Mouse (Mus musculus) cerebellum, adult 8-10 months (tissue): Measurements from ENCODE around the gene Maml3.

Experiments
- DNase-seq: peaks from one replicate; pipeline ENCODE4 v3.0.0; 2022

Maml3 gene

GRCm38 (mm10) chr3:52104636-52105151 lies at the start of gene Maml3:
Gene Maml3 (minus strand): TSS chr3:52105076.
- DNase-seq = peak; percentile 88

DNA sequence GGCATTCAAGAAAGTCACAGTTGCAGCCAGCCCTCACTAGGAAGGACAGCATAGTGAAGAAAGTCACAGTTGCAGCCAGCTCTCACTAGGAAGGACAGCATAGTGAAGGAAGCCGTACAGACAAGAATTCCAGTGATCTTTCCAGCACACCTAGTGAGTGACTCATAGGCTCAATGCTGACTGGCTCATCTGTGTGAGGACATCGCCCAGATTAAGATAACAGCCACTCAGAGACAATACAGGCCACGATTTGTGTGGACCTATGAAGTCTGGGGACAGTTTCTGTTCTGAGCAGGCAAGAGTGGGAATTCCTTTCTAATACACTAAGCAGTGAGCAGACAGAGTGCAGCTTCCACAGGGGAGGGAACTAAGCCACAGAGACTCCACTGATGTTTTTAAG lies 46.3 kb upstream of the Maml3 start:
- DNase-seq = no peak

- DNase-seq = no peak
Observed at GRCm38 (mm10) chr3:52148301-52148700, 43.4 kb upstream of the Maml3 start.

DNA sequence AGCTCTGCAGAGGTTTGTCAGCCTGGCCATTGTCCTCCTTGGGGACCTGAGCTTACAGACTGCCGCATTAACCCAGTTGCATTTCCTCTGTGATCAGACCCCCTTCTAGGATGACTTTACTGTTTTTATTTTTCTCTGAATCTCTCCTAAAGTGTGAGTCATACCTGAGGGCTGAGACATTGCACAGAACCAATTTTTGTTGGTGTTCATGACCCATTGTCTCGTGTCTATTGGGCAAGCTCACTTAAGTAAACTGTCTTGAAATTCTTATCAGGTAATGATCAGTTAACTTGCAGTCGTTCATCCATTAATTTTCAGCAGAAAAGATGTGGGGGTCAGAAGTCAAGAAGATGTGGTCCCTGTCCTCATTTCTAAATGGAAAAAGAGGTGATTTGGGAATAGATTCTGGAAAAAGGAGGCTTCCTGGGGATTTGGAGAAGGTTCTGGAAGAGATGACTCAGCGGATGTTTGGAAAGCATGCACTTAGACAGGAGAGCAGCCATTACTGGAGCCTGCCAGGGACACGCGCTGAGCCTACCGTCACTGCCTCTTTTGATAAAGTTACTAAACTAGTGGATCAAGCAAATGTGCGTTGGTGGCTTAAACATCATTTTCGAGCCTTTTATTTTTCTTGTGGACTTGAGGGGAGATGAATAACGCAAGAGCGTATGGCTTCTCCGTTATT lies 40.0 kb upstream of the Maml3 start:
- no peak for DNase-seq

DNA sequence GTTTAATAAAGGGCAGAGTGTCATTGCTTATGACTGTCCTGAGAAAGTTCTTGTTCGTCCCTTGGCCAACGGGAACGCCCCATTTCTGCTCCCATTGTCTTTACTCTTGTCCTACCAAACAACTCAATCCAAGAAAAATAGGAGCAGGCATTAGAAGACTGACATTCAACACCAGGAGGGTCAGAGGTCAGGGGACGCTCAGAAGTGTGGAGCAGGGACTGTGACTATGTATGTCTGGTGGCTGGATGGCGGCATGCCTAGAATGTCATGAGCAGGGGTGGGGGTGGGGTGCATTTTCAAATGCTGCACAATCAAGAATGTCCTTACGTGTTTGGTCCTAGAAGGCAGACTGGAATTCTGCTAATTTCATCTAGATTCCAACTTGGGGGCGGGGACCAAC lies 38.1 kb upstream of the Maml3 start:
- DNase-seq = no peak

GRCm38 (mm10) chr3:52140162-52140561 lies 35.3 kb upstream of the Maml3 start:
- DNase-seq = peak; percentile 53

- DNase-seq = no peak
Observed at GRCm38 (mm10) chr3:52125421-52125820, 20.5 kb upstream of the Maml3 start.

- no peak for DNase-seq
Observed at GRCm38 (mm10) chr3:52120858-52121257, 16.0 kb upstream of the Maml3 start.

DNA sequence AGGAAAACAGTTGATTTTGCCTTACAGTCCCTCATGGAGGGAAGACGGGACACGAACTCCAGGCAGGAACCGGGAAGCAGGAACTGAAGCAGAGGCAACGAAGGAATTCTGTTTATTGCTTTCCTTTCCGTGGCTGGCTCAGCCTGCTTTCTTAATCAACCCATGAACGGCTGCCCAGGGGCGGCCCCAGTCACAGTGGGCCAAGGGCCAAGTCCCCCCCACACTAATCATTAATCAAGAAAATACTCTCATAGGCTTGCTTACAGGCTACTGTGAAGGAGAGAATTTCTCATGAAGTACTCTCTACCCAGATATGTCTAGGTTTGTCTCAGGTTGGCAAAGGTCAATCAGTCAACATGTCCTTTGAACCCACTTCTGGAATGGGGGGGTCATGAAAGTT lies 14.3 kb upstream of the Maml3 start:
- no peak for DNase-seq

- DNase-seq = no peak
Observed at GRCm38 (mm10) chr3:52115421-52115820, 10.5 kb upstream of the Maml3 start.

DNA sequence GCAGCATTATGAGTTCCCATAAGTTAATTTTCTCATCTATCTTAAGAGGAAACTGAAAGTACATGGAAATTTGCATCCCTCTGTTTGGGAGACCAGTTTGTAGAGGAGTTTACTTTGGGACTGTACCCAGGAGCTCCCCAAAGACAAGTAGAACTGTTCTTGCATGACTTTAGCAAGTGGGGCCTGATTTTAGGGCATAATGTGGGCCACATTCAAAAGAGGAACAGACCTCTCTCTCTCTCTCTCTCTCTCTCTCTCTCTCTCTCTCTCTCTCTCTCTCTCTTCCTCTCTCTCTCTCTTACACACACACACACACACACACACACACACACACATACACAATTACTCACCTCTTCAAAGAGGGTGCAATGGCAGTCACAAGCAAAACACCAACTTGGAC lies 3.2 kb upstream of the Maml3 start:
- DNase-seq = no peak

- peak; percentile 59 for DNase-seq
Observed at GRCm38 (mm10) chr3:52105156-52105555, 280 bp upstream of the Maml3 start.

DNA sequence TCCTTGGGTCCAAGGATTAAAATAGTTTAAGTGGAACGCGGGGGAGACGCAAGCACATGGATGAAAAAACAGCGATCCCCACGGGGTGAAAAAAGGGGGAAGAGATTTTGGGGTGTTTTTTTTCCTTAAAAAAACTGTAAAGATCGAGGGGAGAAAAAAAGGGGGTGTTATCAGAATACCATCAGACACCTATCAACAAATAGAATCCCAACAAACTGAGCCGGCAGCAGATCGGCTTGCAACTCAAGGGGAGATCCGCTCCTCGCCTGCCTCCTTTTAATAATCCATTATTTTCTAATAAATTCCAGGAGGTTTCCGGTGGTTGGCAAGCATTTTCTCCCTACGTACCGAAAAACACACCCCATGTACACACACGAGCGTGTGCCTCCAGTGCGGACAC lies 668 bp downstream of the Maml3 start:
- DNase-seq = no peak

- peak; percentile 70 for DNase-seq
Observed at GRCm38 (mm10) chr3:52103531-52104181, 1.2 kb downstream of the Maml3 start.

GRCm38 (mm10) chr3:52102601-52103530 lies 2.0 kb downstream of the Maml3 start:
- DNase-seq = peak; percentile 71

- peak; percentile 85 for DNase-seq
Observed at GRCm38 (mm10) chr3:52101977-52102600, 2.8 kb downstream of the Maml3 start.

DNA sequence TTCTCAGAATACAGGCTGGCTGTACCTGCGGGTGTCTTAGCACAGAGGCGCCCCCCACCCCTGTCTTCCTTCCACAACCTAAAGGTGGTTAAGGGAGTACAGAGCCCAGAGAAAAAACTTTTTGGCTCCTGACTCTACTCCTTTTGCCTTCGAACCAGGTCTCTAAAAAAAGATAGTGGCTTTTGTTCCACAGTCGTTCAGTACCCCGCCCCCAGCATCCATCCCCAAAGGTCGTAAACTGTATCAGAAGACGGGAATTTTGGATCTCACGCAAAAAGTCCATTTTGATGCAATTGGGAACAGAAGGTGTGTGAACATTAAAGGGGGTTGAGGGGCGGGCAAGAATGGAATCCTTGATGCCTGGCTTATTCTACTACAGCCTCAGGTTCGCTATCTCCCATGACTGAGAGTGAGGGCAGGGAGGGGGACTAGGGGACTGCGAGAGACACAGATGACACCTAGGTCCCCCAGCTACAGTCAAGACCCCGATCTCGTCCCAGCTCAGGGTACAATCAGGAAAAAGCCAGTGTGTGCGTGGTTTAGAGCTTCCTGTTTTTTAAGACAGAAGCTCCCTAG lies 3.4 kb downstream of the Maml3 start:
- no peak for DNase-seq

GRCm38 (mm10) chr3:52100926-52101325 lies 4.0 kb downstream of the Maml3 start:
- no peak for DNase-seq

- DNase-seq = no peak
Observed at GRCm38 (mm10) chr3:52100306-52100705, 4.6 kb downstream of the Maml3 start.

DNA sequence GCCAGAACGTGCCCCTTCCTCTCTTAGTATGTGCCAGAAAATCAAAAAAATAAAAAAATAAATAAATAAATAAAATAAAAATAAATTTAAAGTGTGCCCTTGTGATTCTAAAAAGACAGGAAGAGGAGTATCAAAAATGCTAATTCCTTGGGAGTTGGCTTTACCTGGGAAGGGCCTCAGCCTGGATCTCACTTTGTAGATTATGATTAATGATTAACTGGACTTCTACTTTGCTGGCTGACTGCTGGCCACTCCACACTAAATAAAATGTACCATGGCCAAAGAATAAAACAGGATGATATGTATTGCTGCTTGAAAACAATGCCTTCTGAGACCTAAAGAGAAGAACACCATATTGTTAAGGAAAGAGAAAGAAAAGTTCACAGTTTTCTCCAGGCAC lies 5.6 kb downstream of the Maml3 start:
- DNase-seq = no peak

DNA sequence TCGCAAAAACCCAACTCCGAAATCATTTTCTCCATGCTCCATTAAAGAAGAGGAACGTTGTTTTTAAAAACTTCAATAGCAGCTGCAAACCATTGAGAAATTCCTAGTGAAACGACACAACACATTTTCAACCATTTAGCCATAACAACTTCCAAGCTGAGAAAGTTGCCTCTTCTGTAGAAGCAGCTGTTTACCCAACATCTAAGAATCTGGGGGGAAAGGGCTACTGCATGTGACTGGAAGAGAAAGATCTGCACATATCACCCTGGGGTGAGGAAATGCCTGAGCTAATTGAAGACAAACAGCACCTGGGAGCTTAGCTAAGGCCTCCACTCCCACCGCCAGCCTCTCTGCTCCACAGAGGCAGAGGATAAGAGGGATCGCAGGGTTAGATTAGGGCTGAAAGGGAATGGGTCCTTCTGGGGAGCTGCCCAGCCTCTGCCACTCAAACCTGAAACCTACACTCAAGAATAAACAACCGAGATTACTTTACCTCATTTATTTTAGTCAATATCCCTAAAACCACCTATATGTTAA lies 13.5 kb downstream of the Maml3 start:
- no peak for DNase-seq

DNA sequence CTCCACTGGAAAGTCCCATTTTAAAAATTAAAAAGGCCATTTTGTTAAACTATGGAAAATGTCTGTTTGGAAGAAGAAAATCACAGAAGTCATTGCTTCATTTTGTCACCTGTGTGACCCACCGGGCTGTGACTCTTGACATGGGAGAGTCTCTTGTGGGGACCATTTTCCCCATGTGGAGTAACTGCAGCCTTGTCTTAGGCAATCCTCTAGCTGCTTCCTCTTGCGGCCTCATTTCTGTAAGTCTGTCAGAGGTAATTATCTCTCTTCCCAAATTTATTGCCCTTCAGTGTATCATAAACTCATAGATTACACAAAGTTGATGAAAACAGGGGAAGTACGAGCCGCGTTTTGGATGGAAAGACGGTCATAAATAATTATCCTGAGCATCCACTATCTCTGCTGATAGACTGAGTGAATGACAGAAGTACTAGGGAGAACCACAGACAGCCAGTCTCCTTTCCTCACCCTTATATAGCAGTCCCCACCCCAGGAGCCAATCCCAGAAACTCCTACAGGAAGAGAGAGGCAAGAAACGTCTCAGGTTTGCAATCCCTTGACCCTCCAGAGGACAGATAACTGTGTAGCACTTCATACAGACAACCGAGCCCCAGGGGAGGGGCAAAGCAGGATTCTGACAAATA lies 14.5 kb downstream of the Maml3 start:
- no peak for DNase-seq
